Mouse (Mus musculus): ENCODE measurements at regions not wholly inside any gene's neighbourhood (a gene's known extent, or its start where the extent isn't known, plus 50 kb on each side); places are given as distances from the start of the nearest gene placed in this dataset.

DNA sequence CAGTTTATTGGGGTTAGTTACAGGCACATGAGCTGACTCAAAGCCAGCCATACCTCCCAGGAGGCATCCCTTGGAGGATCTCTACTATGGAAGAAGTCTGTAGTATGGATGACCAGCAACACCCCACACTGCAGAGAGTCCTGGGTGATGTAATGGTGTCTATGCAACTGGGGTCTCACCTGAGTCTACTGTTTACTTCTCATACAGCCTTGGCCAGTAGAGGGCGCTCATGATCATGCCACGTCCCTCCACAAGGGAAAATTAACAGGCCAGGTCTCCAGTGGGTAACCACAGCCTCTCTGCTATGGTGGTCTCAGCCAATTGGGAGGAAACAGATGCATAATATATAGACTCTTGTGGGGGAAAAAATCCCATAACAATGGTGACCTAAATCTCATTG lies 111.7 kb downstream of the Cdh26 start:
- peak; percentile 61 for DNase-seq (ENCODE audit: low spot score)

DNA sequence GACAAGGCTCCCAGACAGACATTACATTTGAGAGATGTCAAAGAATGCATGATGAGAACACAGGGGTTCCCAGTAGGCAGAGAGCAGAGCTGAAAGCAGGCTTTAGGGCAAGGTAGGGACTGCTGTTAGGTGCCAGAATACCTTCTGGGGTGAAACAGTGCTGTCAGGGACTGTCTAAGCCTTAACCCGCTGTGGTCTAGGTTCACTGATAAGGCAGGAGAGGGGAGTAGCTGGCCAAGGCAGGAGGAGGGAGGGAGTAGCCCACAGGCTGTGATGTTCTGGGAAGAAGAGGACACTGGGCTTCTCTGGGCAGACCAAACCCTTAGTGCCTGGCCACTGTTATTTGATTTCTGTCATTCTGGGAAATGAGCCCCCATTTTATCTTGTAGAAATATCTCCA lies 114.1 kb downstream of the Cdh26 start:
- no peak for DNase-seq (ENCODE audit: low spot score)

DNA sequence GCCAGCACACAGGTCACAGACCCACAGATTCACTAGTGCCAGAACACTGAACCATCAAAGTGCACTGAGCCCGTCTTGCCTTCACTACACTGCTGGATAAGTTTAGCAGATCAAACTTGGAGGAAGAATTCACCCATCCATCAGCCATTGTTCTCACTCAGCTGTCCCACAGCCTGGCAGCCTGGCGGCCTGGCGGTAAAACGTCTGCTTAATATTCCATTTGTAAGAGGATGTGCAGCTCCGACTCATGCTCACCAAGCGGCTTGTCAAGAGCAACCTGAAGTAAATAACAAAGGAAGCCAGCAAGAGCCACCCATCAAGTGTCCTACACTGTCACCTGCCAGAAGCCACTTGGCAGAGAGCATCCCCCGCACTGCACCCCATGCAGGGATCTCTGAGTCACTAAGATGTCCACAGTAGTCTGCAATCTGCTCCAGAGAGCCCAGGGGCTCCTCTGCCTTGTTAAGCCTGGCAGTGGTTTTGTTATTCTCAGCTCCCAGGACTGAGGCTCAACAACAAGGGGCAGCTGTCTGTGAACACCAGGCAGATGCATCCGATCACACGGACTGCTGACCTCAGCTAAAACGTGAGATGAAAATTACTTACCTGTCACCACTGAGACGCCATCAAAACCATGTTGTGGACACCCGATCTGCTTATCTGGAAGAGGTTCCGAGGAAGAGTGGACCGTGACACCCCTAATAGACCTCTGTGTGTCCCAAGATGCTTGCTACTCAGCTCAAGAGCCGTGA lies 115.4 kb downstream of the Cdh26 start:
- DNase-seq (ENCODE audit: low spot score): no peak

DNA sequence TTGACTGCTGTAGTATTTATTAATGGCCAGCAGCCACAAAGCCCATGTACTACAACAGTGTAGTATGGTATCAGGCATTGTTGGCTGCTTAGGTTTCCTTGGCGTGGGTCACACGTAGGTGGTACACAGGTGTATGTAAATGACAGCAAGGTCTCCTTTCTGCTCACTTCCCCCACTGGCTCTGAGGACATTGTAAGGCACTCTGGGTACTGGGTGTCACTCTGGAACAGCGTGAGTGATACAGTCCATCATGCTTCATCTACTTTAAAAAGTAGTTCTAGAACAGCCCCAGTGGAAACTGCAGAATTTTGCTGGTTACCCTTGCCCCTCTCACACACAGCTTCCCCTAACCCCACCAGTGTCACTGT lies 116.0 kb downstream of the Cdh26 start:
- DNase-seq (ENCODE audit: low spot score): no peak

DNA sequence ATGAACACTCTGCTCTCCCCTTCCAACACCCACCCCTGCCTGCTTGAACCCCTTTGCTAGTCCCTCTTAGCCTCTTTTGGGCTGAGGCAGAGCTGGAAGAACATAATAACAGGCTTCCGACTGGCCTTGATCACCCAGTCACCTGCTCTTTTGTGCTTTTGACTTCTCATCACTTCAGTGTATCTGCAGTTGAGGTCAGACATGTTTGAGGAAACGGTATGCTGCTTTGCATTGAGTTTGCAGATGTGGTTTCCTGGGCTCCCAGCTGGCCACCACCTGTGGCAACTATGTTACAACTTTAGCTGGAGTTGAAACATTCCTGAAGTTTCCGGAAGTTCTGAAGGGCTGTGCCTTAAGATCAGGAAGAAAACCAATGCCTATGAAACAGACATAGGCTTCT lies 116.6 kb downstream of the Cdh26 start:
- DNase-seq (ENCODE audit: low spot score): no peak

DNA sequence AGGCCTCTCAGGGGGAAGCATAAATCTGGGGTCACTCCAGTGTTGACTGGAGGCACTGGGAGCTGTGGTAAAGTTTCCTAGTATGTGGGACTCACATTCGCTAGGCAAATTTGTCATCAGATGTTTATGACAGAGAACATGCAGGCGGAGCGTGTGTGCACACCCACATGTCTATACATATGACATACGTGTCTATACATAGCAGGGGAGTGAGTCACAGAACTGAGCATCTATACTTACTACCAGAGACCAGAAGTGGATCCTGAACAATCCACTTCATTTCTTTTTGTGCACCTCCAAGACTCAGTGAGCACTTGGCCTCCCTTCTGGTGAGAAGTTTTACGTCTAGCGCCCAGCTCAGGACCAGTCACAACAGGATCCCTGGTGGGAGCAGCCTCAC lies 118.6 kb downstream of the Cdh26 start:
- DNase-seq (ENCODE audit: low spot score): no peak

DNA sequence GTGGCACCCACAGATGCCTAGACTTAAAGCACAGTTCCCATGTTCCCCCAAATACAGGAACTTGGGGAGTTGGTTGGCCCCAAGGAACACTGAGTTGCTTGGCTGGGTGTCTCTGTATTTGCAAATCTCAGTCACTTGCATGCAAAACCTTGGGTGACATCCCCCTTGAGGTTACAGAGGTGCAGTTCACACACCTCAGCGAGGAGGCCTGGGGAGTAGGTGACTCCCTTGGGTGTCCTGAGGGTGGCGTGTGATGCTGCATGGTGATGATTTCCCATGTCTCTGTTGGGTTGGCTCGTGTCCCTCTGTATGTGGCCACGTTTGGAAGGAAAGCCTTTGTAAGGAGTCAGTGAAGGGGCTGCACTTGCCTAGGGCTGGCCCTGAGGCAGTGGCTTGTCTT lies 123.4 kb downstream of the Cdh26 start:
- no peak for DNase-seq (ENCODE audit: low spot score)

DNA sequence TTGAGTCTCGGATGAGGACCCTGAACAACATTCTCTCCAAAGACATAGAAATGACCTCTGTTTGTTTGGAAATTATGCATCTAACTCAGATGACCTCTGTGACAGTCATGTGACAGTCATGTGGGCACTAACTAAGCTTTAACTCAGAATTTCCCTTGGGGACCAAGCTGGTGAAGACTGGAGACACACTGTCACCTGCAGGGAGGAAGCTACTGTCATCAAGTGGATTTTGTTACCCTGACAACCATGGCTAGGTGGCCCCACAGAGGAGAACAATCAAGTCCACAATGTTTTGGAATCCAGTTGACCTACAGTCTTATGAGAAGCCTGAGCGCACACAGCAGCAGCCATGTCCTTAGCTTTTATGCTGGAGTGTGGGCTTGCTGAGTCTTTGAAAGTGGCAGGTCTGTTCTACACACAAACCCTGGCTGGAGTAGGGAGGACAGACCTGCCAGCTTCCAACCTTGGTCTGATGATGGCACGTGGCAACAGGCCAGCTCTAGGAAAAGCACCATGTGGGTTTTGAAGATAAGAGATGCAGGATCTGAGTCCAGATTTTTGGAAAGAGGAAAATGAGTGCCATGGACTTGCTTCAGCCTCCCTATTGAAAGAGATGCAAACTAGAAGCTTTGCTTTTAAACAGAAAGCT lies 125.5 kb downstream of the Cdh26 start:
- DNase-seq (ENCODE audit: low spot score): no peak

DNA sequence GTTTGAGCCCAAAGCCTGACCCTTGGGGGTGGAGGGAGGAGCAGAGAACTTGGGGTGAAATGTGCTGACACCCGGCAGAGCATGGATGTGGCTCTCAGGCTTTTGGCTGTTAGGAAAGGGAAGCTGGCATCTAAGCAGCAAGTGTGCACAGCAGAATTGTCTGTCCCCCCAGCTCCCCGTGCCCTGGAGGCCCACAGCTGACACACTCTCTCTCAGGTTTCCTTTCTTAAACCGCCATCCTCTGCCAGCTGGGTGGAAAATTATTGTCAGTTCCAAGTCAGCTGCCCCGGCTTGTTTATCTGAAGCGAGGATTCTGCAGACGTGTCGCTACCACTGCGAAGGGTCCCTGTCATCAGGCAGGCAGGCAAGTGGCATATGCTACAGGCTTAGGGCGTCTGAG lies 127.6 kb downstream of the Cdh26 start:
- DNase-seq (ENCODE audit: low spot score): no peak

DNA sequence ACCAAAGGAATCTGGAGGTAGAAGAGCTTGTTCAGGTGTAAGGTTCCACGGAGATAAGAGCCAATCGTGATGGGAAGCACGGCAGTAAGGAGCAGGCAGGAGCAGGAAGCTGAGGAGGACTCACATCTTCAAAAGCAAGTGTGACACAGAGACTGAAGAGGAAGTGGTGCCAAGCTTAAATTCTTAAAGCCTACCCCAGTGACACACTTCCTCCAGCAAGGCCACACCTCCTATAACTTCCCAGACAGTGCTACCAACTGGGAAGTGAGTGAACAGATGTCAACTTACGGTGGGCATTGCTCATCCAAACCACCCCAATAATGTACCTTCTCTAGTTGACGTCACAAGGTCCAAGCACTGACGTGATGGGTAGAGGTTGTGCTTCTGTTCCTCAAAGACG lies 133.0 kb downstream of the Cdh26 start:
- no peak for DNase-seq (ENCODE audit: low spot score)

DNA sequence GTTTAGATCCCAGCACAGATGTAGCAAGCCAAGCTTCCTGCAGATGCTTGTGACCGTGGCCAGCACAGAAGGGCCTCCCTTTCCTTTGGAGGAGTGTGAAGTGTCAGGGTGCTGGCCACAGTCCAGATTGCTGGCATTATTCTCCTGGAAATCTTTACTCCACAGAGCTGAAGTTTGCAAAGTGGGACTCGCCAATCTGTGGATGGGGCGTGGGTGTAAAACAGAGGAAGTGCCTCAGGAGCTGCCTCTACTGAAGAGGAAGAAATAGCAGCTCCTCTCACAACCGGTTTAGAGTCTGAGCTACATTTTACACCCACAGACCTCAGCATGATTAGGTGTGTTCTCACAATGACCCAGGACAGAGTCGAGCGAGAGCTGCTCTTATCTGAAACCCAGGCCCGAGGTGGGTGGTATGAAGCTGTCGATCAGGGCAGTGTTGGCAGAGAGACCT lies 135.1 kb downstream of the Cdh26 start:
- no peak for DNase-seq (ENCODE audit: low spot score)

DNA sequence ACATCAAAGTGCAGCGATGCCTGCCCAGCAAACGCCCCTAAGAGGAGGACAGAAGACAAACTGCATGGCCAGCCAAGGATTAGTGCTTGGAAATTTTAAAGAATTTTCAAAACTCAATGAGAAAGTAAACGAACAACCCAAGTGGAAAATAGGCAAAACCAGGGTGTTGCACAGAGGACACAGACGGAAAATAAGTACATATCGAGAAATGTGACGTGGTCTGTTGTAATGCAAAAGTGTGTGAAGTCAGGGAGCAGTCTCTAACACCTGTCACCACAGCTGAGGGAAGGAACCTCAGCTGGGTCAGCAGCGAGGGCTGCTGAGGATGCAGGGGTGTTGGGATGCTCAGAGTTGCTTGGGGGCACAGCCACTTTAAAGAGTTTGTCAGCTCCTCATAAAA lies 137.2 kb downstream of the Cdh26 start:
- DNase-seq (ENCODE audit: low spot score): no peak

DNA sequence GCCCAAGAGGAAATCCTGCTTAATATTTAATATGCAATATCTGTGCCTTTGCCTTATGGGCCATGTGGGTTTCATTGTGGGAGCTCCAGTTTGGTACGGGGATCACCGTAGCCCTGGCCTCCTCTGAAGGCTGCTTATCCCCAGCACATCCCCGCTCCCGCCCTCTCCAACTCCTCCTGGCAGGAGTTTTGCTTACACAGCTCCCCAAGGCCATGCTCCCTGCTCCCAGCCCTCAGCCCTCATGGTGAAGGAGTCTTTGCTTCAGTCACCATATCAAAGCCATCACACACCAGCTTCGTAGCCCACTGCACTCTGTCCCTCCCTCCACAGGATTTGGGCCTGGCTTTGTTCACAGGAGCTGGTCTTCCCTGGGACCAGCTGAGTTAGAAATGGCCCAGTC lies 142.0 kb downstream of the Cdh26 start:
- DNase-seq (ENCODE audit: low spot score): no peak

DNA sequence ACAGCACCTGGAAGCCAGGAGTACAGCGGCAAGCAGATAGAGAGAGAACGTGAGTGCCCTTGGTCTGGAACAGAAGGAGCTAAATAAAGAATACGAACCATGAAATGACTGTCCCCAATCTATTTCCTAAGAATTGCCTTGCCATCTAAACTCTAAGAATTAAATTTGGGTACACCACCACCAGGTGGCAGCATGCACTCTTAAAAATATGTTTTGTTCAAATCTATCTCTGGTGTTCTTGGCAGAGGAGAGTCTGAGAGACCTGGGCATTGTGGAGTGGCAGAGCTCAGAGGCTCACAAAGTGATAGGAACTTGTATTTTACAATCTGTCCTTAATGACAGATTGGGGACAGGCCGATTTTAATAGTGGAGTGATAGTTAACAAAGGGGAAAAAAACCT lies 144.5 kb downstream of the Cdh26 start:
- peak; percentile 75 for DNase-seq (ENCODE audit: low spot score)

DNA sequence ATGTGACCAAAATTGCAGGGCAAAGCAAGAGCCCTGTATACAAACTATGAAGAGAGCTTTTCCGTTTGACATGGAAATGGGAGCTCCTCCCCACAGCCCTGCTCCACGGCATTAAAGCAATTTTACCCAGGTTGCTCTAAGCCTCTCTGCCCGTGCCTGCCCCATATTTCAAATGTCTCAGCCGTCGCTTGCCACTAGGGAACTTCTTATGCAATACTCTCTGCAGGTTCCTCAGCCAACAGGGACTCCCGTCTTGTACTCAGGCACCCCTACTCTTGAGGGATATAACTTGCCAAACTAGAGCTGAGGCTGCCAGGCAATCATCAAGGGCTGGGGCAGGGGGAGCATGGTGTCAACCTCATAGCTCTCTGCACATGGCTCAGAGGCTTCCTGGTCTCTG lies 145.1 kb downstream of the Cdh26 start:
- no peak for DNase-seq (ENCODE audit: low spot score)

DNA sequence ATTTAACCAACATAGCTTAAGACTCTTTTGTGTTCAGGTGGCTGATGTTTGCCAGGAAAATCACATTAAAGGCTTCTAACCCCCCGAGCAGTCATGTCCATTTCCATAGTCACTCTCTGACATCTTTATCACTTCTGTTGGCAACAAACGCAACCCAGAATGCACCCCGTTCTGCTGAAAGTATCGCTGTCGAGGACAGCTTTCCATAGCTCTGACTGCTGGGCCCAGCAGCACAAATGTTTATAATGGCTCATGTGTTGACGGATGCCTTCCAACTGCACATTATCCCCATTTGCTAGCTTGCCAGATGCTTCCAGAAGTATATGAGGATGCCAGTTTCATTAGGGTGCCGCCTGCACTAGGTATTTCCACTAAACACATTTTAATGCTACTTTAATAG lies 145.7 kb downstream of the Cdh26 start:
- no peak for DNase-seq (ENCODE audit: low spot score)

DNA sequence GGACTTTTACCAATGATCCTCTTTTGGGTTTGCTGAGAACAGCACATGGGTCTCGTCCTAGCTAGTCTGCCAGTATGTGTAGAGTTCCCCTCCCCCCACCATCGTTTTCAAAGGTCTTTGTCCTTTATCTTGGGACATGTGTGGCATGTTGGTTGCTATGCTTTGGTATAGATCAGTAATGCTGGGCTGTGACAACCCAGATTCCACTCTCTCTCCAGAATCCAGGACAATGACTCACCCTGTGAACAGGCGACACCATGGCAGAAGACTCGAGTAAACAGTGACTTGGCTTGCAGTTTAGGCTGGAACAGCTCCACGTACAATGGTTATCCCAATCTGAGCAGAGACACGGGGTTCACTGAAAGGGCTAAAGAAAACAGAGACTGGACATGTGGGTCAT lies 149.2 kb downstream of the Cdh26 start:
- DNase-seq (ENCODE audit: low spot score): no peak

DNA sequence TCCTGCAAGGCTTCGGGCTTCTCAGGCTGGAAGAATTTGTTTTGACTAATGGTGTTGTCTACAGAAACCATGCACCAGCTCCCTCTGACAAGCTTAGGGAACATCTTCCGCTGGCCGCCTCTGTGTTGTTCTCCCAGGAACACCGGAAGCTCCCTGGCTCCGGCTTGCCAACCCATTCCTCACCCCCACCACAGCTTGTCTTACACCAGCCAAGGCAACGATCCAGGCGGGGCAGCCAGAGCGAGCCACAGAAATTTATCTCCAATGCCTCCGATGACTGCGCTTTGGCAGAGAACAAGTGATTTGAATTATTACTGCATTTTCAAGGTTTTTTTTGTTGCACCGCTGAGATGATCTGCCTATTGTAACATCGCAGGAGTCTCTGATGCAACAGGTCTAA lies 151.0 kb downstream of the Cdh26 start:
- no peak for DNase-seq (ENCODE audit: low spot score)

DNA sequence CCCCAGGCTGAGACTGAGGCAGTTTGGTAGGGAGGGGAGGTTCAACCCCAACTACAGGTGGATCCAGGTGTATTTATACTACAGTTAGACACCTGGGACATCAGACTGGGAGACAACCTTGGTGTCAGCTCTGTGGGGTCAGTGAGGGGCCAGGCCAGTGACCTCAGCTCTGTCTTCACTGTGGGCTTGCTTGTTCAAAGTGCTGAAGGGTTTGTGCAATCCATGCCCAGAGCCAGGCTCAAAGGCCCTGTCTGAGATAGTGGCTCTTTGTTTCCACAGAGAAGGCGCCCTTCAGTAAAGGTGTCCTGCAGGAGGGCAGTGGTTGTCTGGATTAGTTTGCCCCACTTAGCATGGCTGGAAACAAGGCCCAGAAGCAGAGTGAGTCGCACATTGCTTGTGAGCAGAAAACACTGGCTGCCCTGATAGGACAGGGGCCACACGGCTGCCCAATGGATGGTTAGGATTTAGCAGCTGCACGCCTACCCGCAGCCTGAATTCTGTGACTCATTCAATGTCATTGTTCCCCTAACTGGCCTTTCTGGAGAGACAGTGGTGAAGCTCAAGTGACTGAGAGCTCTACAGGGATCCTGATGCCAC lies 154.7 kb downstream of the Cdh26 start:
- no peak for DNase-seq (ENCODE audit: low spot score)

DNA sequence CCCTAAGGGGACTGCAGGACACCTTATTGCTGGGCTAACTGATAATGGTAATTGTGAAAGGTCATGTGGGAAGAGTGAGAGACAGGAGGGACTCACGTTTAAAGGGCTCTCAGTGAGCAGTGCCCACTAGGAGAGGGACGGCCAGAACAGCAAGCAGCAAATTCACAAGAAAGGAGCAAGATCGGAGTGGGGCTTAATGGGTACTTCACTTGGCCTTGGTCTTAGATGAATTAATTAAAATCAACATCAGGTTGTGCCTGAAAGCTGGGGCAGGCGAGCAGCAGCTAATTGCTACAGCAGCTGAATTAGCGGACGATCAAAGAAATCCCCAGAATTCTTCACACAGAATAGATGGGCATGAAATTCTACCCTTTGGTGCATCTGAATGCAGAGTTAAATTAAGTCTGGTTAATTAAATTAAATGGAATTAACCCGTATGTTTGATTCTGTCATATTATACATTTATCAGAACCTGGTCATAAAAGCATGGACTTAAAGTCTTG lies 156.9 kb downstream of the Cdh26 start:
- DNase-seq (ENCODE audit: low spot score): no peak

DNA sequence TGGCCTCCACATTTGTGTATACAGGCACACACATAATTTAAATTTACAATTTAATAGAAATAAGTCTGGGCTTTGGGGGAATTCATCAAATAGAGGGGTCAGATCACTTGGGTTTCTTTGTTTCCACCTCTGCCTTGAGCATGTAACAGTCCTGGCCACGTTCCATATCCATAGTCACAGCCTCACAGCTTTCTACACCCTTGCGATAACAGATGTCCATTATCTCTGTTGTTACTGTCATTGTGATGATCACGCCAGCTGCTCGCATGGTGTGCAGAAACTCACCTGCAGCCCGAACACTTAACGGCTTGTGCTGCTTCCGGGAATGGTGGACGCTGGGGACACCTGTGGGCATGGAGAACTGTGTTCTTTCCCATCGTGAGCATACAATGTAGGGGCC lies 163.4 kb downstream of the Cdh26 start:
- no peak for DNase-seq (ENCODE audit: low spot score)

DNA sequence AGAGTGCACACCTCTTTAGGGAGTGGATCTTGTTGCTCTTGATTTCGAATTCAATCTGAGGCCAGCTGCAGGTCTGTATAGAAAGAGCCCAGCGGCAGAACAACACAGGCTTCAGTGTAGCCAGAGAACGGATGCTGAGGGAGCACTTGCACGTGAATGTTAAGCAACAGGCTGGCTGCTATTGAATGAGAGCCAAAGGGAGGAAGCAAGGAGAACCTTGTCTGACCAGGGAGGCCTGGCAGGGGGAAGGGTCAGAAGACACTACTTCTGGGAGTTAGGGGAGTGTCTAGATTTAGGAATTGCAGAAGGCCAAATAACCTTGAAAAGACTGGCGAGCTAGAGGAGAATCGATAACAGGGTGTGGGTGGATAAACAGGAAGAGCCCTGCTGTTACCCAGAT lies 163.8 kb downstream of the Cdh26 start:
- no peak for DNase-seq (ENCODE audit: low spot score)

DNA sequence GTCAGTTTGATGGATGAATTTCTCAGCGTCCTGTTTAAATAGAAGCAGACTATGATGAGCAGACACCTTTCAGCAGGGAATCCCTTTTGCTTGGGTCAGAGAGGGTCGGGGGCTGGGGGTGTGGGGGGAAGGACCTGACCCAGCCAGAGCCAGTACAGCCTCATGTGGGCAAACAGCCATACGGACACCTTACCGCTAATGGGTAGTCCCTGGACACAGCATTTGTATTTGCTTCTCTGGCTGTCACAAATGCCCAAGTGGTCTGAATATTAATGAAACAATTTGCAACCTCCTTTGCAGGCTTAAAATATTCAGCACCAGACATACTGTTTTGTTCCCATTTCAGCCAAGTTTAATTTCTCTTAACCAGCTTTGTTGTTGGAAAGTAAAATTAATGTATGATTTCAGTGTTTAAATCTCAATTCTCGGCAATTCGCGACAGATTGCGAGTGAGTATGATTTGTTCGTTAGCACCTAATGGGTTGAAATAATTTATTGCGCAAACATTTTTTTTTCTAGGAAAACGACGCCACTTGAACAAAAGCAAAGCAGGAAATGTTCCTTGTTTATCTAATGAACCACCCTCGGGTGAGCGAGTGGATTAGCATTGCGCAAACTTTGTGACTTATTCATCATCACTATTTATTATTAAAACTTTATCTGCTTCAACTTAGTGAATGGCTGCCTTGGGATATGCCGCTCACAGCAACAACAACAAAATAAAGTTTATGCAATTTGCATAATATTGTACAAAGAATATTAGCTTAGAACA lies 166.2 kb downstream of the Cdh26 start:
- peak; percentile 23 for DNase-seq (ENCODE audit: low spot score)
